Mouse (Mus musculus): ENCODE data around the gene Atxn1l. TPM values are rescaled to one million over a fixed set of nuclear protein-coding genes. Genes with fewer than 3 reads are reported as not detected.

Atxn1l gene
- total and polyA plus RNA-seq, 3 experiments = 4.6 to 15.2 (median 7.6) TPM

DNA sequence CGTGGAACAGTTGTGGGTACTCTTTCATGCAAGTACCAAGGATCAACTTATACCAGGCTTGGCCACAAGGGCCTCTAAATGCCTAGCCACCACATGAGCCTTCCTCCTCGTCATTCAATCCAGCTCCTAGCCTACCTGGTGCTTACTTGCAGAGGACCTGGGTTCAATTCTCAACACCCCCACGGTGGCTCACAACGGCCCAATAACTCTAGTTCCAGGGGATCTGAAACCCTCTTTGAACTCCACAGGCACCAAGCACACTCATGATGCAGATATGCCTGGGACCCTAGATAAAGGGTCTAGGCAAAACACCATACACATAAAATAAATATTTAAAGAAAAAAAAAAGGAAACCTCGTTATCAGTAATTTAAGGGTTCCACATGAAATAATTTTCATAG, 45.8 kb downstream of the Atxn1l start:
- in situ Hi-C loops (cut with MboI; ENCODE audit: low pct_ligation_motif_present, low pct_unique_long_range_greater_than_20kb, low sequenced_read_pairs) (no loop called here), dilution Hi-C loops (cut with MboI; ENCODE audit: extremely low pct_ligation_motif_present, extremely low pct_unique_long_range_greater_than_20kb, low sequenced_read_pairs) (no loop called here)
- H3K4me3 ChIP-seq (replicated peaks in 1 of 3; ENCODE audit: low read depth in 2 of 3, low read length in 2 of 3, poor library complexity in 1 of 3) = peak overlapping the region; percentile 26 to 99 (median 98)
- peak in 1 of 2 experiments; percentile 35; a peak in 2 of 4 replicates for TF ChIP-seq CTCF (conservative IDR thresholded peaks at IDR 0.05 in 1 of 2, IDR thresholded peaks at IDR 0.05 in 1 of 2; ENCODE audit: low read depth in 2 of 2, low read length in 2 of 2)
- TF ChIP-seq POLR2AphosphoS2 (IDR thresholded peaks at IDR 0.05; ENCODE audit: low read depth, low read length) = no peak
- H3K9ac ChIP-seq (ENCODE audit: insufficient read depth, low read depth) = peak overlapping the region; percentile 81
- peak overlapping the region; percentile 94 for H3K4me2 ChIP-seq (ENCODE audit: insufficient read depth, low read depth, poor library complexity, severe bottlenecking)
- peak; percentile 58 for DNase-seq (ENCODE audit: extremely low read depth)
- peaks cover 56% of the 10 kb centered on the region for H3K79me2 ChIP-seq (replicated peaks; ENCODE audit: control insufficient read depth, extremely low read depth, insufficient read depth, poor library complexity, severe bottlenecking)
- no peaks in the 10 kb centered on the region for H3K9me3 ChIP-seq (replicated peaks; ENCODE audit: low read length)
- no peak overlapping the region for H3K27ac ChIP-seq (ENCODE audit: insufficient read depth, low read depth)
- H3K27me3 ChIP-seq (replicated peaks) = peaks cover 6% of the 10 kb centered on the region
- peaks cover 2 to 18% of the 10 kb centered on the region in 2 experiments for H3K36me3 ChIP-seq (replicated peaks in 1 of 2; ENCODE audit: control insufficient read depth in 1 of 2, insufficient read depth in 1 of 2, low read length in 1 of 2)
- peaks cover 11 to 33% of the 10 kb centered on the region in 2 experiments for H3K4me1 ChIP-seq (ENCODE audit: control insufficient read depth in 1 of 2, insufficient read depth in 2 of 2)

GRCm38 (mm10) chr8:109687248-109687647, 50.3 kb downstream of the Atxn1l start:
- Histone ChIP-seq H3K27ac (ENCODE audit: insufficient read depth, low read depth) (no peak overlapping the region), H3K79me2 (replicated peaks; ENCODE audit: control insufficient read depth, extremely low read depth, insufficient read depth, poor library complexity, severe bottlenecking) (peaks cover 83% of the 10 kb centered on the region), H3K9ac (ENCODE audit: insufficient read depth, low read depth) (no peak overlapping the region), H3K4me2 (ENCODE audit: insufficient read depth, low read depth, poor library complexity, severe bottlenecking) (no peak overlapping the region), H3K4me1 (ENCODE audit: control insufficient read depth in 1 of 2, insufficient read depth in 2 of 2) (peaks cover 12 to 31% of the 10 kb centered on the region in 2 experiments), H3K4me3 (replicated peaks in 1 of 3; ENCODE audit: low read depth in 2 of 3, low read length in 2 of 3, poor library complexity in 1 of 3) (no peak overlapping the region), H3K36me3 (replicated peaks in 1 of 2; ENCODE audit: control insufficient read depth in 1 of 2, insufficient read depth in 1 of 2, low read length in 1 of 2) (peaks cover 11 to 52% of the 10 kb centered on the region in 2 experiments), H3K27me3 (replicated peaks) (no peaks in the 10 kb centered on the region), H3K9me3 (replicated peaks; ENCODE audit: low read length) (no peaks in the 10 kb centered on the region)
- in situ Hi-C loops (cut with MboI; ENCODE audit: low pct_ligation_motif_present, low pct_unique_long_range_greater_than_20kb, low sequenced_read_pairs) = loop anchor here (10.0 kb wide), 1 partner anchor 72 kb away; the partner anchor contains the start of gene Pkd1l3
- DNase-seq (ENCODE audit: extremely low read depth) = no peak
- TF ChIP-seq MAFK (IDR thresholded peaks at IDR 0.05; ENCODE audit: insufficient replicate concordance, low read length) (no peak), HCFC1 (IDR thresholded peaks at IDR 0.05; ENCODE audit: low read depth, low read length) (no peak), POLR2A (IDR thresholded peaks at IDR 0.05; ENCODE audit: low read depth, low read length) (no peak), ELF1 (IDR thresholded peaks at IDR 0.05; ENCODE audit: low read depth, low read length) (no peak), IRF4 (IDR thresholded peaks at IDR 0.05; ENCODE audit: low read depth, low read length) (no peak), ZC3H11A (IDR thresholded peaks at IDR 0.05; ENCODE audit: low read depth, low read length) (no peak), ZNF384 (IDR thresholded peaks at IDR 0.05; ENCODE audit: low read depth, low read length) (no peak), TCF12 (IDR thresholded peaks at IDR 0.05; ENCODE audit: low read depth, low read length) (no peak), E2F4 (IDR thresholded peaks at IDR 0.05; ENCODE audit: insufficient replicate concordance, low read depth, low read length) (no peak), JUND (conservative IDR thresholded peaks at IDR 0.05; ENCODE audit: low read depth, low read length) (no peak), NRF1 (IDR thresholded peaks at IDR 0.05; ENCODE audit: low read depth, low read length) (no peak), ZKSCAN1 (IDR thresholded peaks at IDR 0.05; ENCODE audit: borderline replicate concordance, low read depth, low read length) (no peak), GABPA (IDR thresholded peaks at IDR 0.05; ENCODE audit: insufficient replicate concordance, low read depth, low read length) (no peak), TBP (conservative IDR thresholded peaks at IDR 0.05; ENCODE audit: low read depth, low read length) (no peak), ZMIZ1 (IDR thresholded peaks at IDR 0.05; ENCODE audit: low read depth, low read length) (no peak), USF1 (IDR thresholded peaks at IDR 0.05; ENCODE audit: low read depth, low read length) (no peak)
- dilution Hi-C loops (cut with MboI; ENCODE audit: extremely low pct_ligation_motif_present, extremely low pct_unique_long_range_greater_than_20kb, low sequenced_read_pairs) = no loop called here
